Mouse (Mus musculus) midbrain, embryonic 16.5 days (tissue): ENCODE results near the gene Hlcs. TPM values are rescaled to one million over a fixed set of nuclear protein-coding genes. Genes with fewer than 3 reads are reported as not detected.

Source experiments
- ATAC-seq: fragments of 200-750 bp; cut with Nextera tagmentation; 2 replicates; pipeline ENCODE4 v1.8.0; 2017; ENCODE audit warnings: moderate TSS enrichment
- H3K27ac ChIP-seq: fragments of 300-500 bp; sonication (generic); 2 replicates; pipeline ENCODE4 v1.5.1; 2014; ENCODE audit warnings: mild to moderate bottlenecking, low read length, mixed read lengths
- H3K27me3 ChIP-seq: fragments of 300-500 bp; sonication (generic); 2 replicates; pipeline ENCODE4 v1.6.1; 2014; ENCODE audit warnings: low read depth, low read length, mixed read lengths; ENCODE audit not compliant: control insufficient read depth, insufficient read depth
- H3K36me3 ChIP-seq: fragments of 300-500 bp; sonication (generic); 2 replicates; pipeline ENCODE4 v1.6.1; 2014; ENCODE audit warnings: mild to moderate bottlenecking, low read length, moderate library complexity, mixed read lengths; ENCODE audit not compliant: control insufficient read depth, insufficient read depth
- H3K4me1 ChIP-seq: fragments of 300-500 bp; sonication (generic); 2 replicates; pipeline ENCODE4 v1.6.1; 2014; ENCODE audit warnings: mild to moderate bottlenecking, low read length, mixed read lengths; ENCODE audit not compliant: control insufficient read depth, insufficient read depth
- H3K4me2 ChIP-seq: fragments of 300-500 bp; sonication (generic); 2 replicates; pipeline ENCODE4 v1.6.1; 2014; ENCODE audit warnings: mild to moderate bottlenecking, low read length, mixed read lengths
- H3K4me3 ChIP-seq: fragments of 300-500 bp; sonication (generic); 2 replicates; pipeline ENCODE4 v1.5.1; 2014; ENCODE audit warnings: low read depth, mild to moderate bottlenecking, low read length, moderate library complexity, mixed read lengths
- H3K9ac ChIP-seq: fragments of 300-500 bp; sonication (generic); 2 replicates; pipeline ENCODE4 v1.6.1; 2014; ENCODE audit warnings: low read depth, low read length, mixed read lengths
- H3K9me3 ChIP-seq: fragments of 300-500 bp; sonication (generic); replicated peaks from 2 replicates; pipeline ENCODE4 v1.6.1; 2014; ENCODE audit warnings: mild to moderate bottlenecking, low read length, mixed read lengths; ENCODE audit not compliant: control insufficient read depth, poor library complexity, severe bottlenecking
- WGBS: fragments of 180-500 bp; shearing (Covaris S2); extraction: QIAGEN DNeasy Blood & Tissue Kit; methylation state at CpG from one replicate; pipeline ENCODE4 v1.1.7; 2014; 5-methylcytosine and 5-hydroxymethylcytosine counted together
- polyA plus RNA-seq: library from polyadenylated mRNA; unstranded; fragments of >200 nt; fragmentation: Nextera tagmentation; extraction: Ambion mirVana; gene quantifications from 2 replicates; pipeline ENCODE4 v1.2.1, GENCODE M21; 2015

Hlcs gene
- polyA plus RNA-seq, 1 experiment from 2014 or later: 8.6 TPM

DNA sequence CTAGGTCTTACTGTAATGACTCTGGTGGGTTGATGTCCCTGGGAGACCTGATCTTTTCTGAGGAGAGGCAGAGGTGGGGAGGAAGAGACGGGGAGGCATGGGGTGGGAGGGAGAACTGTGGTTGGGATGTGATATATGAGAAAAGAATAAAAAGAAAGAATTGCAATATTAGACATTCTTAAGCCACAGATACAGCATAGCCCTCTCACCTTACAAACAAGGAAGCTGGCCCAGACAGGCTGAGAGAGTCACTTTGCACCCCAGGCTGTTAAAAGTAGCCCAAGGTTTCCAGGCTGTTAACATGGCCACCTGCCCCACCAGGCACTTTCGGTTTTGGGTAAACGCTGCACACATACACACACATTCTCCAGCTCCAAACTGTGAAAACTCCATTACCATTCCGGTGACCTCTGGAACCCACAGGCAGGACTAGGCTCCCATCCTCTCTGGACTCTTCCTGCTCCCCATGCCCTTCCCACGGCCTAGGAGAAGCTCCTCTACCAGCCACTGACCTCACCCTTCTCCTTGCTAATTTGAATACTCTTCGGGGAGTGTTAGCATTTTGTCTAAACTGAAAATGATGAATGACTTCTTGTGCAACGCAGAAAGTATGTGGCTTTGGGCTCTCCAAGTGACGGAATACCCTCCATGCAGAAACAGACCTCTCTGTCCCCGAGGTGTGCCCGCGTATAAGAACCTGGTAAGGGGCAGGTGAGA, 90.6 kb downstream of the Hlcs start:
- 92% methylated on average over 11 of the region's 11 CpGs for WGBS
- peaks cover 14% of the 10 kb centered on the region for H3K27me3 ChIP-seq
- no peak overlapping the region for H3K9ac ChIP-seq
- no peak for ATAC-seq
- peaks cover 2% of the 10 kb centered on the region; the same call in 1 of the 2 replicates for H3K4me1 ChIP-seq
- H3K4me2 ChIP-seq: no peak overlapping the region
- no peak overlapping the region for H3K27ac ChIP-seq
- no peaks in the 10 kb centered on the region for H3K9me3 ChIP-seq
- H3K4me3 ChIP-seq: no peak overlapping the region
- no peaks in the 10 kb centered on the region for H3K36me3 ChIP-seq

- Histone ChIP-seq H3K4me3 (no peak overlapping the region), H3K9me3 (no peaks in the 10 kb centered on the region), H3K27me3 (no peaks in the 10 kb centered on the region), H3K4me1 (0 out of 2 replicates have a peak, but pooled peaks cover 4% of the 10 kb centered on the region), H3K9ac (no peak overlapping the region), H3K4me2 (no peak overlapping the region), H3K27ac (no peak overlapping the region), H3K36me3 (no peaks in the 10 kb centered on the region)
- 88% methylated on average over 15 of the region's 15 CpGs for WGBS
- no peak for ATAC-seq
Measured at GRCm38 (mm10) chr16:94210689-94211357, 102.5 kb downstream of the Hlcs start.

DNA sequence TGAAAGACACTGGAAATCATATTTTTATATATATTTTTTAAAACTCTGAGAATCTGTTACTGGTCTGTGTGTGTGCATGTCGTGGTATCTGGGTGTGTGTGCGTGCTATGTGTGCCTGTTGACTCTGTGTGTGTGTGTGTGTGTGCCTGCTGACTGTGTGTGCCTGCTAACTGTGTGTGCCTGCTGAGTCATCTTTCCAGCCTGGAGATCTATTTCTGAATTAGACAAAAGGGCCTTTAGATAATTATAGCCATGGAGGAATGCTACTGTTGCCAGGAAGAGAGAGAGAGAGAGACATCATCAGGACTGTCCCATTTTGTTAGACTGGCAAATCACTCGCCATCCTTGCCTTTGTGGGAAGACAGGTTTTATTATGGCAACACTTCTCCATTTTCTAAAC, 103.7 kb downstream of the Hlcs start:
- no peaks in the 10 kb centered on the region for H3K9me3 ChIP-seq
- no peaks in the 10 kb centered on the region for H3K27me3 ChIP-seq
- H3K36me3 ChIP-seq: no peaks in the 10 kb centered on the region
- no peak overlapping the region for H3K4me2 ChIP-seq
- H3K4me1 ChIP-seq: 0 out of 2 replicates have a peak, but pooled peaks cover 4% of the 10 kb centered on the region
- no peak overlapping the region for H3K27ac ChIP-seq
- H3K9ac ChIP-seq: no peak overlapping the region
- 78% methylated on average over 3 of the region's 3 CpGs for WGBS
- no peak for ATAC-seq
- H3K4me3 ChIP-seq: no peak overlapping the region

DNA sequence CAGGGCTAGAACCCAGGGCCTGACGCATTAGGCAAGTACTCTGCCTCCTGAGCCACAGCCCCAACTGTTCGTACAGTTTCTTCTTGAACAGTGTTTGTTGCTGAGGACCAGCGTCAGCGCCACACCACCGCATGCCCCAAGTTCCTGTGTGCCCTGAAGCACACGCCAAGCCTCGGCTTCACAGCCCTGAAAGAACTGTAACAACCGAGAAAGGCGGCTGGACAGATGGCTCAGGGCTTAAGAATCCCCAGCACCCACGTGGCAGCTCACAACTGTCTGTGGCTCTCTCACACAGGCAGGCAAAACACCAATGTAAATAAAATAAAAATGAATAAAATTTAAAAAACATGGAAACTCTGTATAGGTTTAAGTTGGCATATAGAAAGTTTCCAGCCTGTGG, 104.5 kb downstream of the Hlcs start:
- H3K4me2 ChIP-seq: no peak overlapping the region
- no peak overlapping the region for H3K9ac ChIP-seq
- H3K27ac ChIP-seq: no peak overlapping the region
- no peak overlapping the region for H3K4me3 ChIP-seq
- ATAC-seq: no peak
- H3K4me1 ChIP-seq: 0 out of 2 replicates have a peak, but pooled peaks cover 4% of the 10 kb centered on the region
- no peaks in the 10 kb centered on the region for H3K9me3 ChIP-seq
- no peaks in the 10 kb centered on the region for H3K36me3 ChIP-seq
- H3K27me3 ChIP-seq: no peaks in the 10 kb centered on the region; the same call in 1 of the 2 replicates
- WGBS: 70% methylated on average over 10 of the region's 10 CpGs

DNA sequence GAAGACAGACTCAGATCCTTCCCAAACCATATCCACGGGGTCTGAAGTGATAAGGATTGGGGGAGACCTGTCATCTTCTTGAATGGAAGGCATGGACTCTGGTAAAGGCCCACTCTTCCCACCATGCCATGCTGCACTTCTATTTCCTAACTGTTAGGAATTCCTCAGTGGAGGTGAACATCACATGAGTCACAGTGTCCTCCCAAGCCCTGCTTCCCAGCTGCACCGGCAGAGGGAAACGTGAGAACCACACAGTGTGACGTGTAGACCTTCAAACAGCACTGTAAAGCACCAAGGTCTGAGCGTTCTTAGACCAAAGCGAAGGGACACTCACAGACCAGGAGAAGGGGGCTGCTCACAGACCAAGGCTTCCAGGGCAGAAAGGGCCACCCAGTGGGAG, 105.2 kb downstream of the Hlcs start:
- no peaks in the 10 kb centered on the region for H3K36me3 ChIP-seq
- no peaks in the 10 kb centered on the region for H3K9me3 ChIP-seq
- no peak overlapping the region for H3K27ac ChIP-seq
- H3K4me2 ChIP-seq: no peak overlapping the region
- no peak for ATAC-seq
- H3K4me1 ChIP-seq: 0 out of 2 replicates have a peak, but pooled peaks cover 4% of the 10 kb centered on the region
- 90% methylated on average over 6 of the region's 6 CpGs for WGBS
- H3K9ac ChIP-seq: no peak overlapping the region
- no peak overlapping the region for H3K4me3 ChIP-seq
- no peaks in the 10 kb centered on the region; the same call in 1 of the 2 replicates for H3K27me3 ChIP-seq

DNA sequence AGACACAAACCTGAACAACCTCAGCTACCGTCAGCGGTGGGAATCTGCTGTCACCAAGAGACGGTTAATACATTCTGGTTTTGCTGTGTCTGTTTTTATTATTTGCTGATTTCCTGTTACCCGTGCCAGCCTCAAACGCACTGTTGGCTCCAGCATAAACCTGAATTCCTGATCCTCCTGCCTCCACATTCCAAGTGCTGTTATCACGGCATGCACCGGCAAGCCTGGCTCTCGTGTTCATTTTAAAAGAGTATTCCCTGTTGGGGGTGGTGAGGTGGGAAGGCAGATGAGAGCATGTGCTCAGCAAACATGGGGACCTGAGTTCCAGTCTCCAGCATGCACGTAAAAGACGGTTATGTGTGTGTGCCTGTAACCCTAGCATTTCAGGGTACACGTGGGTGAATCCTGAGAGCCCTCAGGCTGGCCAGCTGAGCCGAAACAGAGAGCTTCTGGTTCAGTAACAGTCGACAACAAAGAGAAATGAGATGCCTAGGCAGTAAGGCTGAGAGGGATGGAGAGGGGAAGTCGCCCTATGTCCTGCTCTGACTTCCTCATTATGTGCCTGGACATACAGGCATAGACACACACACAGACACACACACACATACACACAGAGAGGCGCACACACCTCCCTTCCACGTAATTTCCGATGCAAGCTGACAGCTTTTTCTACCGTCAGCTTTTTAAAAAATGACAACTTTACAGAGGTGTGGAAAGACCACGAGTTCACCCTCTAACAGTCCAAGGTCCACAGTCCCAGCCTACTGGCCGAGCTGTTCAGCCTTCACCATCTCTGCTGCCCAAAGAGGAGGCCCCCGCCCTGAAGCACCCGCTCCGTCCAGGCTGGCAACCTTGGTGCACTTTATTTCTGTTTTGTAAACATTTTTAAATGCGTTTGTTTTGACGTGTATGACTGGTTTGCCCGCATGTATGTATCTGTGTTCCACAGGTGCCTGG, 107.6 kb downstream of the Hlcs start:
- Histone ChIP-seq H3K36me3 (no peaks in the 10 kb centered on the region), H3K9ac (no peak overlapping the region), H3K27me3 (peaks cover 3% of the 10 kb centered on the region), H3K4me3 (no peak overlapping the region), H3K4me1 (0 out of 2 replicates have a peak, but pooled peaks cover 2% of the 10 kb centered on the region), H3K4me2 (no peak overlapping the region), H3K9me3 (no peaks in the 10 kb centered on the region), H3K27ac (no peak overlapping the region)
- WGBS: 83% methylated on average over 26 of the region's 26 CpGs
- ATAC-seq: no peak

- no peak overlapping the region for H3K9ac ChIP-seq
- no peaks in the 10 kb centered on the region for H3K9me3 ChIP-seq
- no peaks in the 10 kb centered on the region for H3K4me1 ChIP-seq
- H3K27ac ChIP-seq: no peak overlapping the region
- H3K27me3 ChIP-seq: peaks cover 3% of the 10 kb centered on the region
- no peak overlapping the region for H3K4me3 ChIP-seq
- ATAC-seq: no peak
- H3K4me2 ChIP-seq: no peak overlapping the region
- H3K36me3 ChIP-seq: no peaks in the 10 kb centered on the region
- WGBS: 59% methylated on average over 5 of the region's 5 CpGs
Measured at GRCm38 (mm10) chr16:94201387-94201786, 112.0 kb downstream of the Hlcs start.

GRCm38 (mm10) chr16:94195913-94196312, 117.5 kb downstream of the Hlcs start:
- Histone ChIP-seq H3K27ac (no peak overlapping the region), H3K36me3 (no peaks in the 10 kb centered on the region), H3K9me3 (no peaks in the 10 kb centered on the region), H3K4me2 (no peak overlapping the region), H3K27me3 (peaks cover 2% of the 10 kb centered on the region; the same call in 1 of the 2 replicates), H3K9ac (no peak overlapping the region), H3K4me3 (no peak overlapping the region), H3K4me1 (peaks cover 3% of the 10 kb centered on the region; the same call in 1 of the 2 replicates)
- 80% methylated on average over 5 of the region's 5 CpGs for WGBS
- ATAC-seq: no peak
